Mouse (Mus musculus): ENCODE data around the gene Olfr1308.

Gene Olfr1308

DNA sequence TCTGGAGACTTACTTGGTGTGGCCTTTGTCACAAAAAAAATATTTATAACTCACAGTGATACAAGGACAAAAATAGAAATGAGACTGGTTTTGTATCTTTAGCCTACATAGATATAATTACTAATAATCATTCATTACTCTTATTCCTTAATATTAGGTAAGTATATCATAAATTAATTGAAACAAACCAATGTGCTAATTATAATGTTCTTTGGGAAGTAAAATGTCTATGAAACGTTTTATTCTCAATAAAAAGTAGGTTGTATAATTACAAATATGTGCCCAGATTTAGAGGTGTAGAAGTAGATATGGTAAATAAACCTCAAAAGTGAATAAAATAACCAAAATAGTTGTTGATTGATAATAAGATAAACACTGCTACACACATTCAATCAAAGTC lies at the start of gene Olfr1308:
Gene Olfr1308 (minus strand): TSS at position 101 of the 400 bp plus-strand sequence.
- no peak for DNase-seq

DNA sequence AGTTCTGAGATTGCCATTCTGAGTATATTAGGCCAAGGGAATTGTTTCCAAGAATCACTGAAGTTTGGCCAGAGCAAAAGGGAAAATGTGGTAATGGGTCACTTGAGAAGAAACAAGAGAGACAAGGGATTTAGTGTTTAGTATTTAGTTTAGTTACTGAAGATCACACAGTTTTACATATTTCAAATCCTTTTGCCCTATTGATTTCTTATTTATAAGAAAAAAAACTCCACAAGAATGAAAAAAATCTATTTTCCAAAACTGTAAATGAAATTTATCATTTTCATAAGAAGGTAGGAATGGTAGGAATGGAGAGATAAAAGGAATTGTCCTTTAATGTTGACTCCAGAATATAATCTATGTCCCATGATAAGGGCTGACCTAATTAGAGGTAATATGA lies 47.9 kb upstream of the Olfr1308 start, which contains the start of gene Olfr1310:
Gene Olfr1310 (minus strand): TSS at position 101 of the 400 bp plus-strand sequence.
- DNase-seq: no peak

- no peak for DNase-seq
Measured at GRCm38 (mm10) chr2:111990181-111990580, 25.4 kb upstream of the Olfr1308 start, which contains the start of gene Olfr1309. Gene Olfr1309, minus strand, starts transcription at chr2:111990281.

DNA sequence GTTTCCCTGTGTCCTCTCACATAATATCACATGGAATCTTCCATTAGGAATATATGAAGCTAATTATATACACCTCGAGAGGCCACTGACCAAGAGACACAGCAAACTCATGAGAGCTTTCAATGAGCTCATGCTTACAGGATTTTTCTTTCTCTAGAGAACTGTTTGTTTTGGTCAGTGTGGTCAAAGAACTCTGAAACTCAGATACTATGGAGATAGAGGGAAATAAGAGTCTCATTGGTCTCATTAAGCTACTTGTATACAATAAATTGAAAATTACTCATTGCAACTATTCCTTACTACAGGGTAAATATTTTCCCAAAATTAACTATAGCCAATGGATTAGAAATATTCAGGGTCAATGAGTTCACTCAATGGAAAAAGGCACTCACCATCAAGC lies 15.4 kb downstream of the Olfr1308 start, which contains the start of gene Olfr1307:
Gene Olfr1307 (minus strand): TSS at position 101 of the 400 bp plus-strand sequence.
- DNase-seq: no peak

DNA sequence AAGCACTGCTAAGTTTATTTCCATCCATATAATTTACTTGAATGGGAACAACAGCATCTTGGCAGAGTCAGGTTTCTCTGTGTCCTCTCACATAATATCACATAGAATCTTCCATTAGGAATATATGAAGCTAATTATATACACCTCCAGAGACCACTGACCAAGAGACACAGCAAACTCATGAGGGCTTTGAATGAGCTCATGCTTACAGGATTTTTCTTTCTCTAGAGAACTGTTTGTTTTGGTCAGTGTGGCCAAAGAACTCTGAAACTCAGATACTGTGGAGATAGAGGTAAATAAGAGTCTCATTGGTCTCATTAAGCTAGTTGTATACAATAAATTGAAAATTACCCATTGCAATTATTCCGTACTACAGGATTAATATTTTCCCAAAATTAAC lies 48.6 kb downstream of the Olfr1308 start, which contains the start of gene Olfr1306:
Gene Olfr1306 (minus strand): TSS at position 101 of the 400 bp plus-strand sequence.
- no peak for DNase-seq
